Mouse (Mus musculus) heart, postnatal 0 days (tissue): ENCODE data around the gene Psmd4.

Experiments
- CTCF ChIP-seq: IDR thresholded peaks from 2 replicates; pipeline ENCODE4 v1.5.1; 2016; ENCODE audit warnings: antibody characterized with exemption, control low read depth, low read depth
- EP300 ChIP-seq: IDR thresholded peaks from 2 replicates; pipeline ENCODE4 v1.6.1; 2016; ENCODE audit warnings: antibody characterized with exemption, low read depth

- no peak for TF ChIP-seq EP300
- TF ChIP-seq CTCF = no peak
Measured at GRCm38 (mm10) chr3:95043251-95043650, 837 bp upstream of the Psmd4 start.
